Mouse (Mus musculus) lung, adult 2 months (tissue): ENCODE measurements around the gene Dnaja1.

Source experiments
- CTCF ChIP-seq: fragments of 200-500 bp; IDR thresholded peaks from 2 replicates; pipeline ENCODE4 v1.5.1; 2011; ENCODE audit warnings: mild to moderate bottlenecking, low read length, control low read depth; ENCODE audit not compliant: insufficient read depth
- POLR2A ChIP-seq: fragments of 200-500 bp; IDR thresholded peaks from 2 replicates; pipeline ENCODE4 v1.6.1; 2011; ENCODE audit warnings: low read depth, mild to moderate bottlenecking, control low read depth, low read length, borderline replicate concordance; ENCODE audit errors: extremely low read depth

- no peak for TF ChIP-seq CTCF
- TF ChIP-seq POLR2A: no peak
Measured at GRCm38 (mm10) chr4:40759876-40760275, 37.9 kb downstream of the Dnaja1 start.
